ENCODE assay signal across 9 mouse cellular contexts in genomic region chr9:104410211-104410610, GRCm38 (mm10).
DNase-seq lines count a peak whose midpoint lies in the region; ATAC-seq and TF ChIP-seq lines count a peak whose summit lies in the region.
"Had no signal": no experiment of that assay in that cellular context is flagged by ENCODE, and none has a peak within 500 bp of the region (broad histone marks: within the 10 kb centered on the region; RNA-seq: fewer than 3 reads in every experiment).

No protein-coding gene starts in this region.

- H3K4me1 ChIP-seq in forebrain, embryonic 12.5 days = peaks cover 12% of the 10 kb centered on the region
- H3K4me1 ChIP-seq in liver, postnatal 0 days (ENCODE audit: insufficient read depth) = peaks cover 11% of the 10 kb centered on the region

- no peak overlapping the region for H3K27ac ChIP-seq in forebrain, embryonic 12.5 days
- no peak overlapping the region for H3K27ac ChIP-seq in liver, postnatal 0 days (ENCODE audit: low read depth)
- H3K27ac ChIP-seq: lung, embryonic 15.5 days had no signal

- 0 out of 2 replicates have a peak overlapping the region, but pooled peaks have one; percentile 36 for H3K4me3 ChIP-seq in forebrain, embryonic 12.5 days (replicated peaks)
- no peak overlapping the region for H3K4me3 ChIP-seq in liver, postnatal 0 days (ENCODE audit: low read depth, low read length)
- H3K4me3 ChIP-seq: lung, embryonic 15.5 days had no signal

- TF ChIP-seq EP300 in liver, postnatal 0 days (IDR thresholded peaks at IDR 0.05; ENCODE audit: low read depth) = no peak

- H3K36me3 ChIP-seq in forebrain, embryonic 12.5 days (replicated peaks) = no peaks in the 10 kb centered on the region
- no peaks in the 10 kb centered on the region for H3K36me3 ChIP-seq in liver, postnatal 0 days (replicated peaks; ENCODE audit: insufficient read depth, low read length)
- H3K36me3 ChIP-seq: lung, embryonic 15.5 days had no signal

- peaks cover 21% of the 10 kb centered on the region for H3K27me3 ChIP-seq in forebrain, embryonic 12.5 days
- H3K27me3 ChIP-seq in liver, postnatal 0 days (ENCODE audit: insufficient read depth, low read length) = peaks cover 3% of the 10 kb centered on the region; the same call in 1 of the 2 replicates

- TF ChIP-seq CTCF in liver, postnatal 0 days (IDR thresholded peaks at IDR 0.05; ENCODE audit: low read depth) = peak; percentile 65

- no peak for ATAC-seq in forebrain, embryonic 12.5 days (ENCODE audit: low FRiP score)
- no peak for ATAC-seq in liver, postnatal 0 days

- no peaks in the 10 kb centered on the region for H3K9me3 ChIP-seq in forebrain, embryonic 12.5 days
- no peaks in the 10 kb centered on the region for H3K9me3 ChIP-seq in liver, postnatal 0 days (ENCODE audit: low read length)
- H3K9me3 ChIP-seq: lung, embryonic 15.5 days had no signal

- H3K4me2 ChIP-seq in forebrain, embryonic 12.5 days = peak overlapping the region; percentile 55; the same call in 1 of the 2 replicates
- no peak overlapping the region for H3K4me2 ChIP-seq in liver, postnatal 0 days (ENCODE audit: low read depth, low read length)

- H3K9ac ChIP-seq in forebrain, embryonic 12.5 days = no peak overlapping the region
- H3K9ac ChIP-seq in liver, postnatal 0 days (replicated peaks) = no peak overlapping the region
- H3K9ac ChIP-seq: lung, embryonic 15.5 days had no signal

- DNase-seq in adrenal gland, adult 2 months = peak; percentile 17
- no peak for DNase-seq in adrenal gland, postnatal 25 days
- DNase-seq in urinary bladder, postnatal 14 days (ENCODE audit: low spot score) = peak; percentile 43
- no peak for DNase-seq in urinary bladder, postnatal 10 days (ENCODE audit: low spot score)
- DNase-seq in kidney, adult 9 months = peak; percentile 40
- DNase-seq in liver, postnatal 0 days = peak; percentile 26
- DNase-seq in retina, embryonic 14.5 days (ENCODE audit: low spot score) = peak; percentile 90

- WGBS in forebrain, embryonic 12.5 days = 6% methylated on average over 5 of the region's 5 CpGs
- WGBS in liver, postnatal 0 days (ENCODE audit: insufficient replicate concordance) = 6% methylated on average over 5 of the region's 5 CpGs

Comparison
In these comparisons a context has a peak if more than half of its experiments do, and no peak if none do; other contexts are left out.
1. DNase-seq: peak in adrenal gland, adult 2 months (single experiment), urinary bladder, postnatal 14 days (single experiment), kidney, adult 9 months (single experiment), liver, postnatal 0 days (single experiment) and retina, embryonic 14.5 days (single experiment); none in adrenal gland, postnatal 25 days (single experiment) and urinary bladder, postnatal 10 days (single experiment).